Mouse (Mus musculus) embryonic facial prominence, embryonic 15.5 days (tissue): ENCODE data around the gene Crkl. TPM values are rescaled to one million over a fixed set of nuclear protein-coding genes. Genes with fewer than 3 reads are reported as not detected.

Source experiments
- ATAC-seq: fragments of 200-750 bp; cut with Nextera tagmentation; 2 replicates; pipeline ENCODE4 v1.8.0; 2017; ENCODE audit warnings: low read depth, moderate TSS enrichment; ENCODE audit not compliant: insufficient number of reproducible peaks, low FRiP score, low TSS enrichment
- H3K27ac ChIP-seq: fragments of 300-500 bp; sonication (generic); replicated peaks from 2 replicates; pipeline ENCODE4 v1.5.1; 2015; ENCODE audit warnings: mild to moderate bottlenecking, inconsistent platforms
- H3K27me3 ChIP-seq: fragments of 300-500 bp; sonication (generic); 2 replicates; pipeline ENCODE4 v1.6.1; 2015; ENCODE audit warnings: inconsistent platforms
- H3K36me3 ChIP-seq: fragments of 300-500 bp; sonication (generic); 2 replicates; pipeline ENCODE4 v1.6.1; 2015; ENCODE audit warnings: mild to moderate bottlenecking, inconsistent platforms
- H3K4me1 ChIP-seq: fragments of 300-500 bp; sonication (generic); 2 replicates; pipeline ENCODE4 v1.6.1; 2015; ENCODE audit warnings: inconsistent platforms
- H3K4me2 ChIP-seq: fragments of 300-500 bp; sonication (generic); replicated peaks from 2 replicates; pipeline ENCODE4 v1.6.1; 2015; ENCODE audit warnings: mild to moderate bottlenecking, inconsistent platforms
- H3K4me3 ChIP-seq: fragments of 300-500 bp; sonication (generic); replicated peaks from 2 replicates; pipeline ENCODE4 v1.5.1; 2015; ENCODE audit warnings: mild to moderate bottlenecking, inconsistent platforms
- H3K9ac ChIP-seq: fragments of 300-500 bp; sonication (generic); 2 replicates; pipeline ENCODE4 v1.6.1; 2015; ENCODE audit warnings: inconsistent platforms
- H3K9me3 ChIP-seq: fragments of 300-500 bp; sonication (generic); replicated peaks from 2 replicates; pipeline ENCODE4 v1.6.1; 2016; ENCODE audit warnings: inconsistent platforms
- WGBS: fragments of 180-500 bp; shearing (Covaris S2); methylation state at CpG from one replicate; pipeline ENCODE4 v1.1.7; 2015; 5-methylcytosine and 5-hydroxymethylcytosine counted together
- polyA plus RNA-seq: library from polyadenylated mRNA; unstranded; fragments of >200 nt; fragmentation: Nextera tagmentation; extraction: Ambion mirVana; gene quantifications from 2 replicates; pipeline ENCODE4 v1.2.1, GENCODE M21; 2015

The Crkl gene
- polyA plus RNA-seq = 73.1 and 74.1 TPM in 2 replicates

- H3K27me3 ChIP-seq = no peaks in the 10 kb centered on the region
Observed at GRCm38 (mm10) chr16:17451541-17452372, at the start of gene Crkl. Crkl (plus strand) TSS chr16:17451987.

GRCm38 (mm10) chr16:17402855-17403254 is 48.9 kb upstream of the Crkl start:
- no peak overlapping the region for H3K27ac ChIP-seq
- H3K36me3 ChIP-seq = 0 out of 2 replicates have a peak, but pooled peaks cover 5% of the 10 kb centered on the region
- no peak for ATAC-seq
- peaks cover 18% of the 10 kb centered on the region for H3K4me1 ChIP-seq
- H3K9me3 ChIP-seq = no peaks in the 10 kb centered on the region
- H3K4me2 ChIP-seq = no peak overlapping the region
- no peak overlapping the region for H3K9ac ChIP-seq
- H3K4me3 ChIP-seq = no peak overlapping the region
- no peaks in the 10 kb centered on the region for H3K27me3 ChIP-seq
- 93% methylated on average over 1 of the region's 1 CpGs for WGBS

More at GRCm38 (mm10) chr16:17451541-17452372, at the start of gene Crkl:
- H3K9me3 ChIP-seq = no peaks in the 10 kb centered on the region
- H3K9ac ChIP-seq = peak within 1 kb of the TSS; percentile 93
- peak within 1 kb of the TSS; percentile 97 for H3K27ac ChIP-seq
- under 1% methylated on average over 63 of the region's 63 CpGs for WGBS
- H3K36me3 ChIP-seq = peaks cover 12% of the 10 kb centered on the region
- peak; percentile 97 for ATAC-seq
- peaks cover 20% of the 10 kb centered on the region for H3K4me1 ChIP-seq
- peak within 1 kb of the TSS; percentile 73 for H3K4me2 ChIP-seq
- H3K4me3 ChIP-seq = peak within 1 kb of the TSS; percentile 90

- H3K9me3 ChIP-seq = no peaks in the 10 kb centered on the region
- peak overlapping the region; percentile 54 for H3K9ac ChIP-seq
- H3K27ac ChIP-seq = peak overlapping the region; percentile 31
- WGBS = under 1% methylated on average over 22 of the region's 22 CpGs
- H3K4me2 ChIP-seq = peak overlapping the region; percentile 69
- no peaks in the 10 kb centered on the region for H3K27me3 ChIP-seq
- peaks cover 21% of the 10 kb centered on the region for H3K4me1 ChIP-seq
- 0 out of 2 replicates have a peak, but pooled peaks cover 7% of the 10 kb centered on the region for H3K36me3 ChIP-seq
- peak overlapping the region; percentile 71 for H3K4me3 ChIP-seq
- ATAC-seq = peak; percentile 79
Observed at GRCm38 (mm10) chr16:17405271-17405696, 46.5 kb upstream of the Crkl start.

- peak within 1 kb of the TSS; percentile 69 for H3K4me2 ChIP-seq
- peak within 1 kb of the TSS; percentile 54 for H3K9ac ChIP-seq
- 0 out of 2 replicates have a peak, but pooled peaks cover 7% of the 10 kb centered on the region for H3K36me3 ChIP-seq
- H3K4me3 ChIP-seq = peak within 1 kb of the TSS; percentile 71
- H3K4me1 ChIP-seq = peaks cover 21% of the 10 kb centered on the region
- H3K27me3 ChIP-seq = no peaks in the 10 kb centered on the region
- WGBS = under 1% methylated on average over 67 of the region's 69 CpGs
- no peaks in the 10 kb centered on the region for H3K9me3 ChIP-seq
- peak within 1 kb of the TSS; percentile 58 for H3K27ac ChIP-seq
- ATAC-seq = peak; percentile 98
Observed at GRCm38 (mm10) chr16:17405736-17406443, 45.9 kb upstream of the Crkl start, which contains the start of the genes Snap29 and Pi4ka. Snap29 (plus strand) TSS chr16:17405986. Pi4ka (minus strand) TSS chr16:17406314.

- H3K4me1 ChIP-seq = peaks cover 21% of the 10 kb centered on the region
- H3K27ac ChIP-seq = no peak overlapping the region
- H3K36me3 ChIP-seq = 0 out of 2 replicates have a peak, but pooled peaks cover 7% of the 10 kb centered on the region
- H3K9ac ChIP-seq = peak overlapping the region; percentile 2; the same call in 1 of the 2 replicates
- H3K27me3 ChIP-seq = no peaks in the 10 kb centered on the region
- H3K4me3 ChIP-seq = peak overlapping the region; percentile 71
- no peak for ATAC-seq
- peak overlapping the region; percentile 69 for H3K4me2 ChIP-seq
- whole genome bisulfite sequencing = 38% methylated on average over 9 of the region's 9 CpGs
- H3K9me3 ChIP-seq = no peaks in the 10 kb centered on the region
Observed at GRCm38 (mm10) chr16:17406512-17407231, 45.1 kb upstream of the Crkl start.

- Histone ChIP-seq H3K4me1 (peaks cover 21% of the 10 kb centered on the region), H3K27ac (no peak overlapping the region), H3K27me3 (no peaks in the 10 kb centered on the region), H3K4me3 (no peak overlapping the region), H3K36me3 (0 out of 2 replicates have a peak, but pooled peaks cover 2% of the 10 kb centered on the region), H3K9ac (no peak overlapping the region), H3K9me3 (no peaks in the 10 kb centered on the region), H3K4me2 (no peak overlapping the region)
- ATAC-seq = no peak
- WGBS = 83% methylated on average over 2 of the region's 2 CpGs
Observed at GRCm38 (mm10) chr16:17409046-17409445, 42.7 kb upstream of the Crkl start.

GRCm38 (mm10) chr16:17410209-17410608 is 41.6 kb upstream of the Crkl start:
- H3K27ac ChIP-seq = no peak overlapping the region
- no peak overlapping the region for H3K4me3 ChIP-seq
- H3K4me1 ChIP-seq = peaks cover 10% of the 10 kb centered on the region
- no peak for ATAC-seq
- 38% methylated on average over 4 of the region's 4 CpGs for WGBS
- no peaks in the 10 kb centered on the region for H3K27me3 ChIP-seq
- no peak overlapping the region for H3K9ac ChIP-seq
- H3K9me3 ChIP-seq = no peaks in the 10 kb centered on the region
- H3K36me3 ChIP-seq = 0 out of 2 replicates have a peak, but pooled peaks cover 2% of the 10 kb centered on the region
- H3K4me2 ChIP-seq = no peak overlapping the region

- H3K36me3 ChIP-seq = peaks cover 56% of the 10 kb centered on the region
- WGBS = 68% methylated on average over 3 of the region's 3 CpGs
- no peaks in the 10 kb centered on the region for H3K27me3 ChIP-seq
- no peak for ATAC-seq
- no peak overlapping the region for H3K4me2 ChIP-seq
- H3K27ac ChIP-seq = no peak overlapping the region
- no peaks in the 10 kb centered on the region for H3K9me3 ChIP-seq
- no peaks in the 10 kb centered on the region for H3K4me1 ChIP-seq
- H3K4me3 ChIP-seq = no peak overlapping the region
- H3K9ac ChIP-seq = no peak overlapping the region
Observed at GRCm38 (mm10) chr16:17423021-17423420, 28.8 kb upstream of the Crkl start.

GRCm38 (mm10) chr16:17432576-17432975 is 19.2 kb upstream of the Crkl start:
- 80% methylated on average over 2 of the region's 2 CpGs for WGBS
- Histone ChIP-seq H3K27me3 (no peaks in the 10 kb centered on the region), H3K36me3 (peaks cover 12% of the 10 kb centered on the region), H3K4me2 (no peak overlapping the region), H3K27ac (no peak overlapping the region), H3K4me3 (no peak overlapping the region), H3K4me1 (no peaks in the 10 kb centered on the region), H3K9me3 (no peaks in the 10 kb centered on the region), H3K9ac (no peak overlapping the region)
- ATAC-seq = no peak

GRCm38 (mm10) chr16:17452373-17452715 is 557 bp downstream of the Crkl start:
- Histone ChIP-seq H3K36me3 (peaks cover 18% of the 10 kb centered on the region), H3K27me3 (no peaks in the 10 kb centered on the region), H3K4me1 (peaks cover 26% of the 10 kb centered on the region), H3K27ac (peak overlapping the region; percentile 97), H3K9me3 (no peaks in the 10 kb centered on the region), H3K9ac (peak overlapping the region; percentile 93), H3K4me3 (peak overlapping the region; percentile 90), H3K4me2 (peak overlapping the region; percentile 73)
- ATAC-seq = 0 out of 2 replicates have a peak, but pooled peaks have one; percentile 5
- under 1% methylated on average over 24 of the region's 24 CpGs for WGBS
